Mouse (Mus musculus) frontal cortex, adult (tissue): Measurements from ENCODE around the gene Tsnaxip1.

Experiments used
- ATAC-seq: cut with Nextera tagmentation; 2 replicates; pipeline ENCODE4 v1.9.2; 2017; ENCODE audit warnings: mild to moderate bottlenecking, moderate library complexity, mixed read lengths; ENCODE audit not compliant: low TSS enrichment

Tsnaxip1 gene

DNA sequence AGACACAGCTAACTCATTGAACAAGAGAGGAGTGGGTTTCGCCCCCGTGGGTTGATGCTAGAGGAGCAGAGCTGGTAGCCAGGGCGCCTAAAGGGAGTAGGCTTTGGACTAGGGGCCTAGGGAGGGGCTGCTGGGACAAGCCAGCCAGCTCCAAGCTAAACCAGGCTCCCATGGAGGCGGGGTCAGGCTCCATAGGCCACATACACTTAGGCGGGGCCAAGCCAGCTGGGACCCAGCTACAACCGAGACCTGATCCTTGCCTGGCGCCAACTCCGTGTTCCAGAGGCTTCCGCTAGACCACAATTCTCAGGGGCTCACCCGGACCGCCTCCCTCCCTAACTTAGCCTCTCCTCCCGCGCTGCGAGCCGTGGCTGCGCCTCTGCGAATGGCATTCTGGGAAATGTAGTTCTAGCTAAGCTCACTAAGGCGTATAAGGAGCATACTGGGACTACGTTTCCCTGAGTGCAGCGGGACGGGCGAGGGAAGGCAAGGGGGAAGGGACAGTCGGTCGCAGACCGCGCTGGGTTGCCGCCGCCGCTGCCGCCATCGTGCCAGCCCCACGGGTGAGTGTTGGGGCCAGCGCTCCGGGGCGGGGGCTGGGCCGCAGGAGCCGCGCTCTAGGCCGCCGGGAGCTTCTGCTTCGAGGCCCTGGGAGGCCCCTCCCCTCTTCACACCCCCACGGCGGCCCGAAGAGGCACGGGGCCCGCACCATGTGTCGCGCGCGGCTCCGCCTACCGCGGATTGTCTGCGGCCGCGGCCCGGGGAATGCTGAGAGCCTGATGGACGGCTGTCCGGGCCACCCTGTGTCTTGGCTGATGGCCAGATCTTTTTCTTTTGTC, 32.8 kb downstream of the Tsnaxip1 start, which contains the start of gene Nutf2:
TSS of gene Nutf2 (plus strand) at position 438 of the 839 bp plus-strand sequence.
- peak; percentile 93 for ATAC-seq

GRCm38 (mm10) chr8:105861951-105862350, 34.4 kb downstream of the Tsnaxip1 start:
- no peak for ATAC-seq

- no peak for ATAC-seq
Observed at GRCm38 (mm10) chr8:105866364-105867029, 39.0 kb downstream of the Tsnaxip1 start.

GRCm38 (mm10) chr8:105874301-105874700, 46.8 kb downstream of the Tsnaxip1 start:
- ATAC-seq: peak; percentile 82

DNA sequence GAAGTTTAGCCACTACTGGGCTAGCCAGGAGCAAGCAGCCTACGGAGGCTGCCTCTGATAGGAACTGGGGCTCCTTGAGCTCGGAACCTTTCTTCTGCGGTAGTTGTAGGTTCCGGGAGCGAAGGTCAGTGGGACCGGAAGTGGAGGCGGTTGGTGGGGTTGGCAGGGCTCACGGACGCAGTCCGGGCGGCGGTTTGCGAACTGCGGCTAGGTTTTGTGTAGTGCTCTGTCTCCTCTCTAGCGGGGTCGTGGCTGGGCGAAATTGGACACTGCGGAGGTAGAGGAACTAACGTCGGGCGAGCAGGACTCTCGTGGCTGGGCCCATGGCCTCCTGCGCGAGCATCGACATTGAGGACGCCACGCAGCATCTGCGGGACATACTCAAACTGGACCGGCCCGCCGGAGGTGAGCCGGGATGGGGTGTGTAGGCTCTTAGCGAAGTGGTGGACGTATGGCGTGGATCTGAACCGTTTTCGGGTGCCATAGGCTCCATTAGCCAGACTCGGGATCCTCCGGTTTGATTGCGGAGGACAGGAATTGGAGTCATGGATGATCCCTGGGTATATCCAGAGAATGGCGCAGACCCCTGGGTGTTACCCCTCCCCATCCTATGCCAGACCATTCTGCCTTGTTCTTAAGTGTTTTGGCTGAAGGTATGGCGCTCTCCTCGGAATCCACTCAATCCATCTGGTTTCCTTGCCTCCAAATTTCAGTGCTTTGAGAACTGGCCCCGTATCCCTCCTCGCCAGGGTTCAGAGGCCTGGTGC, 53.4 kb downstream of the Tsnaxip1 start, which contains the start of gene Edc4:
TSS of gene Edc4 (plus strand) at position 128 of the 767 bp plus-strand sequence.
- peak; percentile 84 for ATAC-seq

- ATAC-seq: no peak
Observed at GRCm38 (mm10) chr8:105889756-105890465, 62.4 kb downstream of the Tsnaxip1 start.

DNA sequence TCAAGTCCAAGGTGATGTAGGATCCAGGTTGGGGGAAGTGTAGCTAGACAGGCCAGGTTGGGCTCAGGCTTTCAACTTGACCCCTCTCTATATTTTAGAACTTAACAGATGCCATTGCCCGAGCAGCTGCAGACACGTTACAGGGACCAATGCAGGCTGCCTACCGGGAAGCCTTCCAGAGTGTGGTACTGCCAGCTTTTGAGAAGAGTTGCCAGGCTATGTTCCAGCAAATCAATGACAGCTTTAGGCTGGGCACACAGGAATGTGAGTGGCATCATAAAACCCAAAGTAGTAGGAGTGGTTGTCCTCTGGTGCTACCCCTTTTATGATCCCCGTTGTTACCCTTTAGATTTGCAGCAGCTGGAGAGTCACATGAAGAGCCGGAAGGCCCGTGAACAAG, 63.3 kb downstream of the Tsnaxip1 start:
- 0 out of 2 replicates have a peak, but pooled peaks have one; percentile 20 for ATAC-seq

DNA sequence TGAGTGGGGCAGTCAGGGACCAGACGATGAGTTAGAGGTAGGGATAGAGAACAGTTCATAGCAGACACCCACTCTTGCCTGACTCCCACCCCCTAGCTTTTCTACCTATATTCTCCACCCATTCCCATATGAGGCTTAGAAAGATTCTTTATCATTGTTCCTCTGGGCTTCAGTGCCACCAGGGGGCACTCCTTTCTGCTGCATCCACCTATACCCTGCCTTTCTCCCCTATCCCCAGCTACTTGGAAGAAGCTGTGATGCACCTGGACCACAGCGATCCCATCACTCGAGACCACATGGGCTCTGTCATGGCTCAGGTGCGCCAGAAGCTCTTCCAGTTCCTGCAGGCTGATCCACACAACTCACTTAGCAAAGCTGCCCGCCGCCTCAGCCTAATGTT, 64.9 kb downstream of the Tsnaxip1 start:
- peak; percentile 25; the same call in 1 of the 2 replicates for ATAC-seq

DNA sequence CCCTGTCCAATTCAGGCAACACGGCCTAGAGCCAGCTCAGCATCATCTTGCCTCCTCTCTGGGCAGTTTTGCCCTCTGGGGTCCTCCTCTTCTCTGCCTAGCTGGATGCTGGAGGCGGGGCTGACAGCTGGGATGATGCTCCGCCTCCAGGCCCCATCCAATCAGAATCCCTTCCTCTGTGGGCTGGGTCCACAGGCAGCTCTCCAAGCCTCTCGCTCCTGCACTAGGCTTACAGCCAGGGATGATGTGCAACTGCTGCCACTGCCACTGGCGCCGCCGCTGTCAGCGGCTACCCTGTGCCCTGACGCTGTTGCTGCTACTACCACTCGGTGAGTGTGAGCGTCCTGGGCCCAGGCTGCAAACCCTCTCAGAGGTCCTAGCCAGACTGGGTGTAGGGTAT, 65.8 kb downstream of the Tsnaxip1 start, which contains the start of gene Nrn1l:
TSS of gene Nrn1l (plus strand) at position 229 of the 400 bp plus-strand sequence.
- peak; percentile 62 for ATAC-seq
